In genomic region chr9:78532341-78532819, GRCm38 (mm10) we compare ENCODE assay signal across 13 mouse cellular contexts. TPM values are rescaled to one million over a fixed set of nuclear protein-coding genes. Genes with fewer than 3 reads are reported as not detected.
DNase-seq lines count a peak whose midpoint lies in the region; ATAC-seq and TF ChIP-seq lines count a peak whose summit lies in the region.
"Had no signal": no experiment of that assay in that cellular context is flagged by ENCODE, and none has a peak within 500 bp of the region (broad histone marks: within the 10 kb centered on the region; RNA-seq: fewer than 3 reads in every experiment).

No protein-coding gene starts in this region.

- 45% methylated on average over 9 of the region's 9 CpGs for WGBS in liver, postnatal 0 days (ENCODE audit: insufficient replicate concordance)
- 48% methylated on average over 9 of the region's 9 CpGs for WGBS in stomach, embryonic 16.5 days

- no peak for TF ChIP-seq EP300 in liver, postnatal 0 days (IDR thresholded peaks at IDR 0.05; ENCODE audit: low read depth)

- TF ChIP-seq CTCF in liver, postnatal 0 days (IDR thresholded peaks at IDR 0.05; ENCODE audit: low read depth), result no peak

- H3K4me1 ChIP-seq in liver, postnatal 0 days (ENCODE audit: insufficient read depth), result peaks cover 25% of the 10 kb centered on the region
- peaks cover 9% of the 10 kb centered on the region for H3K4me1 ChIP-seq in stomach, embryonic 16.5 days (ENCODE audit: control insufficient read depth, insufficient read depth, low read length)

- H3K9me3 ChIP-seq in liver, postnatal 0 days (ENCODE audit: low read length), result no peaks in the 10 kb centered on the region
- H3K9me3 ChIP-seq in stomach, embryonic 16.5 days (replicated peaks; ENCODE audit: control insufficient read depth, low read length), result no peaks in the 10 kb centered on the region
- H3K9me3 ChIP-seq: forebrain, embryonic 10.5 days; hindbrain, embryonic 12.5 days; limb, embryonic 13.5 days had no signal

- no peak overlapping the region for H3K4me3 ChIP-seq in liver, postnatal 0 days (ENCODE audit: low read depth, low read length)
- H3K4me3 ChIP-seq in stomach, embryonic 16.5 days (replicated peaks; ENCODE audit: low read length), result no peak overlapping the region
- H3K4me3 ChIP-seq: forebrain, embryonic 10.5 days; hindbrain, embryonic 12.5 days; limb, embryonic 13.5 days had no signal

- no peaks in the 10 kb centered on the region for H3K27me3 ChIP-seq in liver, postnatal 0 days (ENCODE audit: insufficient read depth, low read length)
- H3K27me3 ChIP-seq in stomach, embryonic 16.5 days (ENCODE audit: control insufficient read depth, insufficient read depth, low read length), result no peaks in the 10 kb centered on the region
- H3K27me3 ChIP-seq: hindbrain, embryonic 12.5 days; limb, embryonic 13.5 days had no signal

- H3K4me2 ChIP-seq in liver, postnatal 0 days (ENCODE audit: low read depth, low read length), result peak overlapping the region; percentile 40
- H3K4me2 ChIP-seq in stomach, embryonic 16.5 days (ENCODE audit: low read depth, low read length), result no peak overlapping the region
- H3K4me2 ChIP-seq: hindbrain, embryonic 12.5 days; limb, embryonic 13.5 days had no signal

- no peak overlapping the region; the same call in 1 of the 2 replicates for H3K9ac ChIP-seq in liver, postnatal 0 days (replicated peaks)
- H3K9ac ChIP-seq in stomach, embryonic 16.5 days (ENCODE audit: low read length), result no peak overlapping the region
- H3K9ac ChIP-seq: hindbrain, embryonic 12.5 days; limb, embryonic 13.5 days had no signal

- H3K36me3 ChIP-seq in liver, postnatal 0 days (replicated peaks; ENCODE audit: insufficient read depth, low read length), result no peaks in the 10 kb centered on the region
- H3K36me3 ChIP-seq in stomach, embryonic 16.5 days (ENCODE audit: control insufficient read depth, insufficient read depth, low read length), result no peaks in the 10 kb centered on the region
- H3K36me3 ChIP-seq: hindbrain, embryonic 12.5 days had no signal

- peak; percentile 71 for ATAC-seq in liver, postnatal 0 days
- ATAC-seq in stomach, embryonic 16.5 days (ENCODE audit: insufficient read depth, low FRiP score), result peak; percentile 79

- peak overlapping the region; percentile 89 for H3K27ac ChIP-seq in liver, postnatal 0 days (ENCODE audit: low read depth)
- peak overlapping the region; percentile 63 for H3K27ac ChIP-seq in stomach, embryonic 16.5 days (ENCODE audit: low read length)
- H3K27ac ChIP-seq: forebrain, embryonic 10.5 days; hindbrain, embryonic 12.5 days; limb, embryonic 13.5 days had no signal

- peak; percentile 65 for DNase-seq in kidney, adult 11 months
- no peak for DNase-seq in kidney, postnatal 10 days
- DNase-seq in kidney, adult 9 months, result peak; percentile 87
- no peak for DNase-seq in liver, postnatal 0 days
- no peak for DNase-seq in c-Kit-positive CD71-positive TER-119-positive erythroid progenitor cells, embryonic 14.5 days (ENCODE audit: low spot score)
- no peak for DNase-seq in left cerebral cortex, adult 8-10 months (ENCODE audit: low spot score in 2 of 2)
- no peak for DNase-seq in ovary, adult 18-20 months (ENCODE audit: low spot score)
- DNase-seq: gastrocnemius, postnatal 25 days; layer of hippocampus, adult 9-11 months had no signal

RNA-seq across cellular contexts. Expression of gene Eef1a1, which starts 43.4 kb away (rescaled TPM):
- 1,946 and 1,972 TPM in 2 replicates for polyA plus RNA-seq in liver, postnatal 0 days (2015; fragmentation: Nextera tagmentation; extraction: Ambion mirVana)
- polyA plus RNA-seq in stomach, embryonic 16.5 days (2015; fragmentation: Nextera tagmentation; extraction: Ambion mirVana), result 4,219 and 4,255 TPM in 2 replicates
- 1,000 to 10,000 TPM; 2,343 to 2,844 (median 2,594) TPM for total RNA-seq in left cerebral cortex, adult 8-10 months (2022)

RNA-seq across cellular contexts. Expression of gene Slc17a5, which starts 55.5 kb away (rescaled TPM):
- polyA plus RNA-seq in liver, postnatal 0 days (2015; fragmentation: Nextera tagmentation; extraction: Ambion mirVana), result 5.2 and 6.2 TPM in 2 replicates
- 21.4 and 23.2 TPM in 2 replicates for polyA plus RNA-seq in stomach, embryonic 16.5 days (2015; fragmentation: Nextera tagmentation; extraction: Ambion mirVana)
- 10 to 100 TPM; 17.2 to 20.3 (median 19.2) TPM for total RNA-seq in left cerebral cortex, adult 8-10 months (2022)

Comparison
In these comparisons a context has a peak if more than half of its experiments do, and no peak if none do; other contexts are left out.
1. DNase-seq: peak in kidney, adult 11 months (single experiment) and kidney, adult 9 months (single experiment); none in kidney, postnatal 10 days (single experiment), liver, postnatal 0 days (single experiment), c-Kit-positive CD71-positive TER-119-positive erythroid progenitor cells, embryonic 14.5 days (single experiment), left cerebral cortex, adult 8-10 months (0 of 2) and ovary, adult 18-20 months (single experiment).